In genomic region chrX:73483484-73483810, GRCm38 (mm10) we compare ENCODE assay signal across 8 mouse cellular contexts. TPM values are rescaled to one million over a fixed set of nuclear protein-coding genes. Genes with fewer than 3 reads are reported as not detected.
A peak's percentile ranks its signal among the peaks of the same experiment; 100 is the strongest.
DNase-seq lines count a peak whose midpoint lies in the region; ATAC-seq lines count a peak whose summit lies in the region.

TSS of gene Bgn (plus strand) at chrX:73483602.

- ATAC-seq in lung, embryonic 15.5 days (ENCODE audit: borderline replicate concordance, extremely low read depth, low FRiP score, low TSS enrichment) = peak; percentile 75; the same call in 1 of the 2 replicates
- no peak for ATAC-seq in midbrain, embryonic 15.5 days (replicated peaks)

- no peaks in the 10 kb centered on the region for H3K27me3 ChIP-seq in lung, embryonic 15.5 days
- peaks cover 92% of the 10 kb centered on the region for H3K27me3 ChIP-seq in forebrain, embryonic 10.5 days (ENCODE audit: poor library complexity, severe bottlenecking)
- no peaks in the 10 kb centered on the region for H3K27me3 ChIP-seq in midbrain, embryonic 15.5 days (replicated peaks)

- peak within 1 kb of the TSS; percentile 81 for H3K27ac ChIP-seq in lung, embryonic 15.5 days
- peak within 1 kb of the TSS; percentile 60 for H3K27ac ChIP-seq in forebrain, embryonic 10.5 days
- H3K27ac ChIP-seq in midbrain, embryonic 15.5 days = no peak within 1 kb of the TSS

- H3K9ac ChIP-seq in lung, embryonic 15.5 days = peak within 1 kb of the TSS; percentile 52
- H3K9ac ChIP-seq in midbrain, embryonic 15.5 days = no peak within 1 kb of the TSS

- H3K9me3 ChIP-seq in lung, embryonic 15.5 days = no peaks in the 10 kb centered on the region
- no peaks in the 10 kb centered on the region for H3K9me3 ChIP-seq in forebrain, embryonic 10.5 days
- H3K9me3 ChIP-seq in midbrain, embryonic 15.5 days = no peaks in the 10 kb centered on the region

- WGBS in lung, embryonic 15.5 days = 17% methylated on average over 13 of the region's 14 CpGs
- 44% methylated on average over 7 of the region's 14 CpGs for WGBS in forebrain, embryonic 10.5 days
- WGBS in midbrain, embryonic 15.5 days = 39% methylated on average over 13 of the region's 14 CpGs

- H3K4me1 ChIP-seq in lung, embryonic 15.5 days = peaks cover 31% of the 10 kb centered on the region
- H3K4me1 ChIP-seq in forebrain, embryonic 10.5 days = peaks cover 6% of the 10 kb centered on the region; the same call in 1 of the 2 replicates
- no peaks in the 10 kb centered on the region for H3K4me1 ChIP-seq in midbrain, embryonic 15.5 days

- peak within 1 kb of the TSS; percentile 46 for H3K4me3 ChIP-seq in lung, embryonic 15.5 days
- peak within 1 kb of the TSS; percentile 24 for H3K4me3 ChIP-seq in forebrain, embryonic 10.5 days
- no peak within 1 kb of the TSS for H3K4me3 ChIP-seq in midbrain, embryonic 15.5 days

- no peak for DNase-seq in lung, adult 18-20 months
- DNase-seq in forebrain, embryonic 10.5 days (ENCODE audit: extremely low spot score, low spot score) = no peak
- DNase-seq in heart, postnatal 14 days = peak; percentile 45 to 48
- no peak for DNase-seq in left cerebral cortex, postnatal 14 days (ENCODE audit: low spot score in 2 of 2)
- no peak for DNase-seq in frontal cortex, postnatal 36 days (ENCODE audit: low spot score in 2 of 2)
- no peak for DNase-seq in right cerebral cortex, postnatal 4 days

- no peaks in the 10 kb centered on the region for H3K36me3 ChIP-seq in lung, embryonic 15.5 days
- no peaks in the 10 kb centered on the region for H3K36me3 ChIP-seq in forebrain, embryonic 10.5 days (replicated peaks)
- H3K36me3 ChIP-seq in midbrain, embryonic 15.5 days (replicated peaks) = no peaks in the 10 kb centered on the region

- peak within 1 kb of the TSS; percentile 56 for H3K4me2 ChIP-seq in lung, embryonic 15.5 days
- 0 out of 2 replicates have a peak within 1 kb of the TSS, but pooled peaks have one; percentile 13 for H3K4me2 ChIP-seq in midbrain, embryonic 15.5 days

- intact Hi-C loops in heart, postnatal 14 days (cut with DNase I) = no loop called here
- intact Hi-C loops in left cerebral cortex, postnatal 14 days (cut with DNase I) = no loop called here

RNA-seq across cellular contexts. Expression of gene Bgn, which starts in this region (rescaled TPM):
- 155 and 183 TPM in 2 replicates for polyA plus RNA-seq in lung, embryonic 15.5 days (2015; fragmentation: Nextera tagmentation; extraction: Ambion mirVana)
- 10.3 and 12.3 TPM in 2 replicates for polyA plus RNA-seq in forebrain, embryonic 10.5 days (2016; fragmentation: Nextera tagmentation; extraction: Ambion mirVana)
- total RNA-seq in heart, postnatal 14 days (2021) = 100 to 1,000 TPM; 216 to 248 TPM
- total RNA-seq in left cerebral cortex, postnatal 14 days (2021) = 10 to 100 TPM; 27.0 to 29.0 TPM
- polyA plus RNA-seq in midbrain, embryonic 15.5 days (2015; fragmentation: Nextera tagmentation; extraction: Ambion mirVana) = 22.9 and 24.3 TPM in 2 replicates

Comparison
In these comparisons a context has a peak if more than half of its experiments do, and no peak if none do; other contexts are left out.
1. RNA of gene Bgn (total RNA-seq): 216 to 248 TPM in heart, postnatal 14 days; 27.0 to 29.0 TPM in left cerebral cortex, postnatal 14 days; every median in the first group is over 4 times any median in the second.
2. DNase-seq: peak in heart, postnatal 14 days (2 of 2); none in lung, adult 18-20 months (0 of 2), forebrain, embryonic 10.5 days (single experiment), left cerebral cortex, postnatal 14 days (0 of 2), frontal cortex, postnatal 36 days (0 of 2) and right cerebral cortex, postnatal 4 days (single experiment).